25 mouse cellular contexts compared by ENCODE assay signal in the genomic region with DNA sequence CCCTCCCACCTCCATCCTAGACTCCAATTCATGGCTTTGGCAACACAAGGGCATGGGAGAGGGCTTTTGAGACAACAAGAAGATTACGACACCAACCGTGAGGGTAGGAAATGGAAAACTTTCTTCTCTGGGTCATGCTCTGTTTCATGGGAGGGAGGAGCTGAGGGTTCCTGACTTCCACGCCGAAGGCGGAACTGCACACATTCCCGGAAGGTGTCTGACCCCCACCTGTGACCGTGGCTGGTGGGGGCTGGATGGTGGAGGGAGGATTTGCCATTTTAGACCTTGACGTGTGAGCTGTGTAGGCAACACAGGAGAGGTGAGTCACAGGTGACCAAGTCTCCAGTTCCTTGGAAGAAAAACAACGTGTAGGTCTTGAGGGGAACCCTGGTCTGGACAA. TPM values are rescaled to one million over a fixed set of nuclear protein-coding genes. Genes with fewer than 3 reads are reported as not detected.
DNase-seq lines count a peak whose midpoint lies in the region; ATAC-seq and TF ChIP-seq lines count a peak whose summit lies in the region.
"Had no signal": no experiment of that assay in that cellular context is flagged by ENCODE, and none has a peak within 500 bp of the region (broad histone marks: within the 10 kb centered on the region; RNA-seq: fewer than 3 reads in every experiment).

No protein-coding gene starts in this region.

- H3K9ac ChIP-seq in liver, adult 2 months (ENCODE audit: low read depth, low read length): no peak overlapping the region
- no peak overlapping the region for H3K9ac ChIP-seq in liver, embryonic 12.5 days
- H3K9ac ChIP-seq in kidney, postnatal 0 days (ENCODE audit: low read depth, low read length): no peak overlapping the region
- no peak overlapping the region for H3K9ac ChIP-seq in lung, embryonic 15.5 days
- H3K9ac ChIP-seq: forebrain, embryonic 12.5 days; hindbrain, embryonic 15.5 days; intestine, embryonic 15.5 days; midbrain, embryonic 12.5 days had no signal

- ATAC-seq in liver, embryonic 12.5 days: no peak
- peak; percentile 65; the same call in 1 of the 2 replicates for ATAC-seq in kidney, postnatal 0 days (replicated peaks; ENCODE audit: low FRiP score, low read depth)
- no peak for ATAC-seq in lung, embryonic 15.5 days (ENCODE audit: borderline replicate concordance, extremely low read depth, low FRiP score, low TSS enrichment)

- H3K4me1 ChIP-seq in liver, adult 2 months (ENCODE audit: control insufficient read depth, insufficient read depth, low read length): peaks cover 41% of the 10 kb centered on the region
- 0 out of 2 replicates have a peak, but pooled peaks cover 2% of the 10 kb centered on the region for H3K4me1 ChIP-seq in liver, embryonic 12.5 days
- H3K4me1 ChIP-seq in kidney, postnatal 0 days (replicated peaks; ENCODE audit: insufficient read depth, low read length): no peaks in the 10 kb centered on the region
- H3K4me1 ChIP-seq in lung, embryonic 15.5 days: peaks cover 22% of the 10 kb centered on the region
- H3K4me1 ChIP-seq in small intestine, adult 2 months (ENCODE audit: control insufficient read depth, insufficient read depth, insufficient read length, low read length): peaks cover 4% of the 10 kb centered on the region
- H3K4me1 ChIP-seq in cerebellum, adult 2 months (ENCODE audit: control insufficient read depth, insufficient read depth, low read length): no peaks in the 10 kb centered on the region
- H3K4me1 ChIP-seq: forebrain, embryonic 12.5 days; hindbrain, embryonic 15.5 days; midbrain, embryonic 12.5 days had no signal

- TF ChIP-seq CTCF in liver, adult 2 months (IDR thresholded peaks at IDR 0.05; ENCODE audit: low read depth, low read length): no peak
- TF ChIP-seq CTCF in kidney, postnatal 0 days (IDR thresholded peaks at IDR 0.05; ENCODE audit: low read depth): no peak
- no peak for TF ChIP-seq CTCF in small intestine, adult 2 months (IDR thresholded peaks at IDR 0.05; ENCODE audit: extremely low read depth, insufficient read length, insufficient replicate concordance, low read depth, low read length)
- no peak for TF ChIP-seq CTCF in cerebellum, adult 2 months (IDR thresholded peaks at IDR 0.05; ENCODE audit: borderline replicate concordance, insufficient read depth, low read depth, low read length)

- no peak for TF ChIP-seq POLR2A in liver, adult 2 months (IDR thresholded peaks at IDR 0.05; ENCODE audit: extremely low read depth, insufficient read depth, low read length)
- no peak for TF ChIP-seq POLR2A in small intestine, adult 2 months (IDR thresholded peaks at IDR 0.05; ENCODE audit: low read depth, low read length)
- no peak for TF ChIP-seq POLR2A in cerebellum, adult 2 months (IDR thresholded peaks at IDR 0.05; ENCODE audit: borderline replicate concordance, insufficient read depth, low read length)

- peak overlapping the region; percentile 83 for H3K27ac ChIP-seq in liver, adult 2 months (replicated peaks; ENCODE audit: insufficient read depth, low read depth, low read length)
- H3K27ac ChIP-seq in liver, embryonic 12.5 days: no peak overlapping the region
- peak overlapping the region; percentile 58; the same call in 1 of the 2 replicates for H3K27ac ChIP-seq in kidney, postnatal 0 days
- H3K27ac ChIP-seq in lung, embryonic 15.5 days: peak overlapping the region; percentile 80
- H3K27ac ChIP-seq in small intestine, adult 2 months (ENCODE audit: insufficient read depth, low read depth, low read length): 0 out of 2 replicates have a peak overlapping the region, but pooled peaks have one; percentile 1
- no peak overlapping the region for H3K27ac ChIP-seq in cerebellum, adult 2 months (ENCODE audit: insufficient read depth, low read length)
- H3K27ac ChIP-seq: embryonic facial prominence, embryonic 10.5 days; forebrain, embryonic 12.5 days; hindbrain, embryonic 15.5 days; intestine, embryonic 15.5 days; midbrain, embryonic 12.5 days had no signal

- 0 out of 2 replicates have a peak, but pooled peaks cover 2% of the 10 kb centered on the region for H3K79me2 ChIP-seq in liver, adult 2 months (ENCODE audit: control insufficient read depth, insufficient read depth, low read length)

- H3K27me3 ChIP-seq in liver, adult 2 months (ENCODE audit: control insufficient read depth, insufficient read depth, low read length): no peaks in the 10 kb centered on the region
- no peaks in the 10 kb centered on the region for H3K27me3 ChIP-seq in liver, embryonic 12.5 days (replicated peaks)
- H3K27me3 ChIP-seq in kidney, postnatal 0 days (ENCODE audit: insufficient read depth, low read length): no peaks in the 10 kb centered on the region
- no peaks in the 10 kb centered on the region for H3K27me3 ChIP-seq in lung, embryonic 15.5 days
- no peaks in the 10 kb centered on the region for H3K27me3 ChIP-seq in small intestine, adult 2 months (ENCODE audit: control insufficient read depth, insufficient read depth, low read length)
- H3K27me3 ChIP-seq in cerebellum, adult 2 months (ENCODE audit: control insufficient read depth, insufficient read depth, low read length): no peaks in the 10 kb centered on the region
- H3K27me3 ChIP-seq: CH12.LX; hindbrain, embryonic 15.5 days; intestine, embryonic 15.5 days; midbrain, embryonic 12.5 days had no signal

- H3K4me3 ChIP-seq in liver, adult 2 months (ENCODE audit: insufficient read depth, low read depth, low read length): no peak overlapping the region
- no peak overlapping the region for H3K4me3 ChIP-seq in liver, embryonic 12.5 days
- H3K4me3 ChIP-seq in kidney, postnatal 0 days (replicated peaks; ENCODE audit: low read depth, low read length): no peak overlapping the region
- no peak overlapping the region for H3K4me3 ChIP-seq in lung, embryonic 15.5 days
- H3K4me3 ChIP-seq in small intestine, adult 2 months (ENCODE audit: low read depth, low read length): no peak overlapping the region
- H3K4me3 ChIP-seq in cerebellum, adult 2 months (replicated peaks; ENCODE audit: insufficient read depth, low read depth, low read length): no peak overlapping the region
- H3K4me3 ChIP-seq: embryonic facial prominence, embryonic 10.5 days; forebrain, embryonic 12.5 days; hindbrain, embryonic 15.5 days; intestine, embryonic 15.5 days; midbrain, embryonic 12.5 days had no signal

- 58% methylated on average over 9 of the region's 9 CpGs for WGBS in liver, adult 2 months
- 69% methylated on average over 9 of the region's 9 CpGs for WGBS in liver, embryonic 12.5 days (ENCODE audit: insufficient replicate concordance)
- 67% methylated on average over 9 of the region's 9 CpGs for WGBS in kidney, postnatal 0 days
- 57% methylated on average over 9 of the region's 9 CpGs for WGBS in lung, embryonic 15.5 days
- 53% methylated on average over 9 of the region's 9 CpGs for WGBS in small intestine, adult 2 months
- 87% methylated on average over 9 of the region's 9 CpGs for WGBS in cerebellum, adult 2 months

- DNase-seq in liver, adult 2 months (ENCODE audit: extremely low read depth, low read depth, low spot score): peak; percentile 58
- no peak for DNase-seq in kidney, postnatal 0 days (ENCODE audit: low spot score)
- no peak for DNase-seq in adrenal gland, adult (ENCODE audit: inconsistent age in 2 of 2, low spot score in 1 of 2)
- DNase-seq in thymus, postnatal 36 days: no peak
- no peak for DNase-seq in cerebellum, adult 2 months
- DNase-seq: cerebellum, adult 18-20 months; heart, adult 11 months; heart, postnatal 4 days; left cerebral cortex, postnatal 4 days; liver; spleen, adult 18-20 months had no signal

- H3K4me2 ChIP-seq in liver, embryonic 12.5 days: no peak overlapping the region
- H3K4me2 ChIP-seq in kidney, postnatal 0 days (ENCODE audit: low read length): no peak overlapping the region
- H3K4me2 ChIP-seq in lung, embryonic 15.5 days: no peak overlapping the region
- H3K4me2 ChIP-seq: forebrain, embryonic 12.5 days; hindbrain, embryonic 15.5 days; intestine, embryonic 15.5 days; midbrain, embryonic 12.5 days had no signal

- H3K36me3 ChIP-seq in liver, adult 2 months (ENCODE audit: control insufficient read depth, insufficient read depth, low read length): peaks cover 2% of the 10 kb centered on the region; the same call in 1 of the 2 replicates
- no peaks in the 10 kb centered on the region for H3K36me3 ChIP-seq in liver, embryonic 12.5 days
- 0 out of 2 replicates have a peak, but pooled peaks cover 10% of the 10 kb centered on the region for H3K36me3 ChIP-seq in kidney, postnatal 0 days (ENCODE audit: insufficient read depth, low read length)
- no peaks in the 10 kb centered on the region for H3K36me3 ChIP-seq in lung, embryonic 15.5 days
- peaks cover 2% of the 10 kb centered on the region; the same call in 1 of the 2 replicates for H3K36me3 ChIP-seq in small intestine, adult 2 months (ENCODE audit: control insufficient read depth, insufficient read depth, low read length)
- H3K36me3 ChIP-seq: embryonic facial prominence, embryonic 10.5 days; forebrain, embryonic 12.5 days; hindbrain, embryonic 15.5 days; intestine, embryonic 15.5 days; midbrain, embryonic 12.5 days had no signal

- no peaks in the 10 kb centered on the region for H3K9me3 ChIP-seq in liver, embryonic 12.5 days (replicated peaks)
- no peaks in the 10 kb centered on the region for H3K9me3 ChIP-seq in kidney, postnatal 0 days (replicated peaks; ENCODE audit: low read length)
- H3K9me3 ChIP-seq in lung, embryonic 15.5 days: no peaks in the 10 kb centered on the region
- H3K9me3 ChIP-seq: embryonic facial prominence, embryonic 10.5 days; forebrain, embryonic 12.5 days; hindbrain, embryonic 15.5 days; intestine, embryonic 15.5 days; midbrain, embryonic 12.5 days had no signal

RNA-seq across cellular contexts. Expression of a gene that starts 33.9 kb away (rescaled TPM):
- total RNA-seq in liver, adult 2 months (2014; rRNA removed): 2.2 and 2.4 TPM in 2 replicates
- polyA plus RNA-seq in liver, adult 2 months (2012; rRNA removed): 13.7 and 14.9 TPM in 2 replicates
- 2.2 and 2.5 TPM in 2 replicates for polyA plus RNA-seq in liver, embryonic 12.5 days (2016; fragmentation: Nextera tagmentation; extraction: Ambion mirVana)
- 88.8 and 92.6 TPM in 2 replicates for polyA plus RNA-seq in kidney, postnatal 0 days (2015; fragmentation: Nextera tagmentation; extraction: Ambion mirVana)
- 8.3 and 9.5 TPM in 2 replicates for polyA plus RNA-seq in lung, embryonic 15.5 days (2015; fragmentation: Nextera tagmentation; extraction: Ambion mirVana)
- polyA plus RNA-seq in small intestine, adult 2 months (2012; rRNA removed): 10.9 and 23.3 TPM in 2 replicates
- polyA plus RNA-seq in cerebellum, adult 2 months (2012; rRNA removed): 0.17 and 0.20 TPM in 2 replicates
- total RNA-seq: gastrocnemius, adult 8-10 months; heart, postnatal 4 days; left cerebral cortex, postnatal 4 days; megakaryocyte progenitor cell, adult 5-6 weeks; MEL; monocyte, adult 5-6 weeks had no signal
- polyA plus RNA-seq: forebrain, embryonic 12.5 days; midbrain, embryonic 12.5 days; thymus, postnatal 0 days had no signal

RNA-seq across cellular contexts. Expression of a gene that starts 58.0 kb away (rescaled TPM):
- 10.4 and 12.0 TPM in 2 replicates for total RNA-seq in liver, adult 2 months (2014; rRNA removed)
- 2.5 and 2.7 TPM in 2 replicates for polyA plus RNA-seq in liver, adult 2 months (2012; rRNA removed)
- polyA plus RNA-seq in liver, embryonic 12.5 days (2016; fragmentation: Nextera tagmentation; extraction: Ambion mirVana): 24.3 and 27.4 TPM in 2 replicates
- polyA plus RNA-seq in kidney, postnatal 0 days (2015; fragmentation: Nextera tagmentation; extraction: Ambion mirVana): 32.5 and 34.8 TPM in 2 replicates
- polyA plus RNA-seq in lung, embryonic 15.5 days (2015; fragmentation: Nextera tagmentation; extraction: Ambion mirVana): 33.3 and 37.5 TPM in 2 replicates
- polyA plus RNA-seq in small intestine, adult 2 months (2012; rRNA removed): 0.30 and 0.95 TPM in 2 replicates
- polyA plus RNA-seq in cerebellum, adult 2 months (2012; rRNA removed): 17.8 and 19.6 TPM in 2 replicates

Comparison
In these comparisons a context has a peak if more than half of its experiments do, and no peak if none do; other contexts are left out.
1. H3K27ac ChIP-seq: peak in liver, adult 2 months (single experiment), kidney, postnatal 0 days (single experiment), lung, embryonic 15.5 days (single experiment) and small intestine, adult 2 months (single experiment); none in liver, embryonic 12.5 days (single experiment) and cerebellum, adult 2 months (single experiment).